In the genomic region with DNA sequence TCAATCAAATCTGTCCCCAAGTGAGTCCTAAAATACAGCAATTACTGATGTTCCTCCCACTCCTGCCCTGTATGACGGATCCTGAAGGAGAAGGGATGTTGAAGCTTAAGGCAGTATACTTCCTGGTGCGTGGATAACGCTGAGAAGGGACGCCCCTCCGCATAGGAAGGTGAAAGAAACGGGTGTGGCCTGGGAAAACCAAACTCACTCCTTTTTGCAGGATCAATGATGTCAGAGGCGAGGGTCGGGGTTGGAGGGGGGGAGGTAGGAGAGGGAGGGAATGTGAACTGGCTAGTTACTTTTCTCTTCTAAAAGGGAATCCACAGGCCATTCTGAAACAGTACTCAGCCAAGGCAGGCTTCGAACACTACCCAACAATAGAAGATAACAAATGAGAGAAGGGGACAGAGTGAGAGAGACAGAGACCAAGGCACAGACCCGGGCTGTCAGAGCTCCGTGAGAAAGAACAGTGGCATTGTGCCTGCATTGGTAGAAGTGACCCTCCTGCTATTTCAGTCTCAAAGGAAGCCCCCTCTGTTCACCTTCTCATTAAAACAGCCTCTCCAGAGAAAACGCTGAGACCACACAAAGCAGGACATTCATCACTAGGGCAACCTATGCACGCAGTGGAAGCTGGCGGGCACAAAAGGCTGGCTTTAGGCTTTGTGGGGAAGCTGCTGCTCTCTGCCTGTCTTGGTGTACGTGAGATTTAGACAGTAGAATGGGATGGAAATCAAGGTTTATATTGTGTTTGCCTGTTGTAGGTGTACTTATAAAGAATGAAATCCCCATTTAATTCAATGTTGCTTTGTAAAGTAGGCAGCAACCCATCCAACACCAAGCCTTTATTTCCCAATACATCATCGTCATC, we compare ENCODE assay signal across 13 mouse cellular contexts.
DNase-seq lines count a peak whose midpoint lies in the region; ATAC-seq lines count a peak whose summit lies in the region.
"Had no signal": no experiment of that assay in that cellular context is flagged by ENCODE, and none has a peak within 500 bp of the region (broad histone marks: within the 10 kb centered on the region; RNA-seq: fewer than 3 reads in every experiment).

No protein-coding gene starts in this region.

- H3K9ac ChIP-seq in limb, embryonic 11.5 days (ENCODE audit: low read length) = no peak overlapping the region
- H3K9ac ChIP-seq in hindbrain, embryonic 12.5 days = no peak overlapping the region
- no peak overlapping the region for H3K9ac ChIP-seq in midbrain, embryonic 15.5 days
- H3K9ac ChIP-seq: liver, embryonic 15.5 days had no signal

- 68% methylated on average over 16 of the region's 16 CpGs for WGBS in limb, embryonic 11.5 days
- WGBS in limb, embryonic 10.5 days = 68% methylated on average over 16 of the region's 16 CpGs
- 23% methylated on average over 16 of the region's 16 CpGs for WGBS in hindbrain, embryonic 12.5 days
- 7% methylated on average over 16 of the region's 16 CpGs for WGBS in midbrain, embryonic 15.5 days

- no peaks in the 10 kb centered on the region for H3K4me1 ChIP-seq in limb, embryonic 11.5 days (ENCODE audit: control insufficient read depth, insufficient read depth, low read length)
- H3K4me1 ChIP-seq in limb, embryonic 10.5 days = no peaks in the 10 kb centered on the region
- peaks cover 10% of the 10 kb centered on the region for H3K4me1 ChIP-seq in hindbrain, embryonic 12.5 days
- H3K4me1 ChIP-seq in midbrain, embryonic 15.5 days = peaks cover 11% of the 10 kb centered on the region
- H3K4me1 ChIP-seq: liver, embryonic 15.5 days had no signal

- no peak overlapping the region for H3K4me2 ChIP-seq in limb, embryonic 11.5 days (ENCODE audit: low read depth, severe bottlenecking)
- H3K4me2 ChIP-seq in hindbrain, embryonic 12.5 days (replicated peaks) = peak overlapping the region; percentile 27; the same call in 1 of the 2 replicates
- H3K4me2 ChIP-seq in midbrain, embryonic 15.5 days = peak overlapping the region; percentile 30
- H3K4me2 ChIP-seq: liver, embryonic 15.5 days had no signal

- H3K36me3 ChIP-seq in limb, embryonic 11.5 days (ENCODE audit: control insufficient read depth, insufficient read depth, low read length) = no peaks in the 10 kb centered on the region
- no peaks in the 10 kb centered on the region for H3K36me3 ChIP-seq in limb, embryonic 10.5 days
- H3K36me3 ChIP-seq in hindbrain, embryonic 12.5 days = no peaks in the 10 kb centered on the region
- H3K36me3 ChIP-seq in midbrain, embryonic 15.5 days (replicated peaks) = no peaks in the 10 kb centered on the region
- H3K36me3 ChIP-seq: liver, embryonic 15.5 days had no signal

- H3K27ac ChIP-seq in limb, embryonic 11.5 days (replicated peaks; ENCODE audit: low read depth, low read length) = no peak overlapping the region
- no peak overlapping the region for H3K27ac ChIP-seq in limb, embryonic 10.5 days
- peak overlapping the region; percentile 64 for H3K27ac ChIP-seq in hindbrain, embryonic 12.5 days
- peak overlapping the region; percentile 58 for H3K27ac ChIP-seq in midbrain, embryonic 15.5 days
- H3K27ac ChIP-seq: liver, embryonic 15.5 days had no signal

- no peak for DNase-seq in limb, embryonic 11.5 days (ENCODE audit: low spot score)
- DNase-seq in limb, embryonic 10.5 days (ENCODE audit: low spot score) = no peak
- no peak for DNase-seq in adrenal gland, adult 2 months
- DNase-seq in right cerebral cortex, adult 2 months (ENCODE audit: low spot score in 2 of 2) = no peak
- no peak for DNase-seq in cerebellum, adult 9-11 months
- DNase-seq in kidney, adult 11 months = no peak
- DNase-seq: cerebellum, postnatal 36 days; heart, postnatal 10 days; lung, postnatal 36 days had no signal

- ATAC-seq in limb, embryonic 11.5 days (ENCODE audit: insufficient number of reproducible peaks, low FRiP score, low TSS enrichment, low read depth) = 0 out of 2 replicates have a peak, but pooled peaks have one; percentile 13
- peak; percentile 95 for ATAC-seq in hindbrain, embryonic 12.5 days (ENCODE audit: low FRiP score)
- peak; percentile 95 for ATAC-seq in midbrain, embryonic 15.5 days (replicated peaks)
- ATAC-seq: intestine, postnatal 0 days had no signal

- no peak overlapping the region for H3K4me3 ChIP-seq in limb, embryonic 11.5 days (ENCODE audit: low read depth, low read length)
- no peak overlapping the region for H3K4me3 ChIP-seq in limb, embryonic 10.5 days
- no peak overlapping the region for H3K4me3 ChIP-seq in hindbrain, embryonic 12.5 days
- H3K4me3 ChIP-seq in midbrain, embryonic 15.5 days = no peak overlapping the region
- H3K4me3 ChIP-seq: liver, embryonic 15.5 days had no signal

- no peaks in the 10 kb centered on the region for H3K9me3 ChIP-seq in limb, embryonic 11.5 days (ENCODE audit: control insufficient read depth, low read length)
- no peaks in the 10 kb centered on the region for H3K9me3 ChIP-seq in limb, embryonic 10.5 days (replicated peaks)
- no peaks in the 10 kb centered on the region for H3K9me3 ChIP-seq in hindbrain, embryonic 12.5 days (replicated peaks)
- no peaks in the 10 kb centered on the region for H3K9me3 ChIP-seq in midbrain, embryonic 15.5 days
- H3K9me3 ChIP-seq: liver, embryonic 15.5 days had no signal

- H3K27me3 ChIP-seq in limb, embryonic 11.5 days (ENCODE audit: control insufficient read depth, insufficient read depth, low read length) = no peaks in the 10 kb centered on the region
- no peaks in the 10 kb centered on the region for H3K27me3 ChIP-seq in limb, embryonic 10.5 days (ENCODE audit: low read depth, poor library complexity, severe bottlenecking)
- H3K27me3 ChIP-seq in hindbrain, embryonic 12.5 days = no peaks in the 10 kb centered on the region
- H3K27me3 ChIP-seq in midbrain, embryonic 15.5 days (replicated peaks) = no peaks in the 10 kb centered on the region
- H3K27me3 ChIP-seq: liver, embryonic 15.5 days had no signal

Comparison
In these comparisons a context has a peak if more than half of its experiments do, and no peak if none do; other contexts are left out.
1. ATAC-seq: peak in every context shown above with its lines; median percentile 95 in hindbrain, embryonic 12.5 days; 95 in midbrain, embryonic 15.5 days; 13 in limb, embryonic 11.5 days.
2. H3K27ac ChIP-seq: peak in hindbrain, embryonic 12.5 days (single experiment) and midbrain, embryonic 15.5 days (single experiment); none in limb, embryonic 11.5 days (single experiment) and limb, embryonic 10.5 days (single experiment).